Mouse (Mus musculus): Measurements from ENCODE around the gene Cbl. TPM values are rescaled to one million over a fixed set of nuclear protein-coding genes. Genes with fewer than 3 reads are reported as not detected.

Cbl gene
- total and polyA plus RNA-seq, 3 experiments, result 20.3 to 137 (median 25.5) TPM

DNA sequence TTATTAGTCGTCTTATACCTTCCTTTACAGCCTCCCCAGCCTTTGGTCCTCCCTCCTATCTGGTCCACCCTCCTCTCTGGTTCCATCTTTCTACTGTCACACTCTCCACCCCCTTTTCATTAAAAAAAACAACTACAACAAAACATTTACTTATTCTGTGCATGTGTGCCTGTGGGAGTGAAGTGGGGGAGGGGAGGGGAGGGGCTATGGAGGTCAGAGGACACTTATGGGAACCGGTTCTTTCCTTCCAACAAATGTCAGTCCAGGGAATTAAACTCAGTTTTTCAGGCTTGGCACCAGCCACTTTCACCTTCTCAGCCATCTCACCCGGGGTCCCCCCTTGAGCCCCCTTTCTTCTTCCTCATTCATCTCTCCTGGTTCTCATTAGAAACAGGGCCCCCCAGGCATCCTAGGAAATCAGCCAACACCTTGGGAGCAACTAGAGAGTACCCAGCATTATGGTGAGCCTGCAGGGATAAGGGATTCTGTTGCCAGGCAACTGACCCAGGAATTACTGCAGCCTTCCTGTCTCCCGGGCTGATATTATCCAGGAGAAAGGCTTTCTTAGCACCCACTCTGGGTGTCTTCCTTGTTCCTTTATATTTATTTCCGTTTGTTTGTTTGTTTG is 20.8 kb upstream of the Cbl start:
- TF ChIP-seq POLR2AphosphoS5 (IDR thresholded peaks at IDR 0.05; ENCODE audit: insufficient replicate concordance, low read depth, low read length) (no peak), CTCF (IDR thresholded peaks at IDR 0.05; ENCODE audit: low read depth, low read length) (no peak), TAL1 (conservative IDR thresholded peaks at IDR 0.05; ENCODE audit: low read depth, low read length) (no peak), GATA2 (IDR thresholded peaks at IDR 0.05; ENCODE audit: borderline replicate concordance, low read depth, low read length) (no peak), GATA1 (IDR thresholded peaks at IDR 0.05; ENCODE audit: borderline replicate concordance, low read length) (no peak)
- no peaks in the 10 kb centered on the region for H3K9me3 ChIP-seq (replicated peaks)
- DNase-seq (ENCODE audit: low spot score) (no peak), ATAC-seq (ENCODE audit: extremely low read depth, insufficient number of reproducible peaks, low FRiP score, poor library complexity, severe bottlenecking) (no peak)
- H3K36me3 ChIP-seq (replicated peaks), result no peaks in the 10 kb centered on the region
- H3K4me1 ChIP-seq (ENCODE audit: insufficient read depth, low read depth, low read length), result peaks cover 22% of the 10 kb centered on the region
- no peak overlapping the region for H3K4me3 ChIP-seq (ENCODE audit: low read depth, low read length)
- peaks cover 66% of the 10 kb centered on the region for H3K27me3 ChIP-seq (ENCODE audit: insufficient read depth, low read length)

DNA sequence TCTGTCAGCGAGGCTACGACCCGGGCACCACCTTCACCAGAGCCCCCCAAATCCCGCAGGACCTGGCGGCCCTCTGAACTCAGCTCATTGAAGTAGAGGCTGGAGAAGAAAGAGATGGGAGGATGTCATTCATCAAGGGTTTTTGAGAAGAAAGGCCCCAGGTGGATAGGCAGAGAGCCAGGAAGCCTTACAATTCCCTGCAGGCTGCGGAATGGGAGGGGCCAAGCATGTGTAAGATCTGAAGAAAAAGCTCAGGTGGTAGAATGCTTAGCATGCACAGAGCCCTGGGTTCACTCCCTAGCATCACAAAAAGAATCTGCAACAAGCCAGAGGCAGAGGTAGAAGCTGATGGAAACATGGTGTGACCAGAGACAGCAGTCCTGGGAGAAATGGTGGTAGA is 19.6 kb upstream of the Cbl start:
- H3K4me3 ChIP-seq (ENCODE audit: low read depth, low read length), result no peak overlapping the region
- H3K9me3 ChIP-seq (replicated peaks), result no peaks in the 10 kb centered on the region
- TF ChIP-seq TAL1 (conservative IDR thresholded peaks at IDR 0.05; ENCODE audit: low read depth, low read length), result no peak
- no peak for TF ChIP-seq GATA1 (IDR thresholded peaks at IDR 0.05; ENCODE audit: borderline replicate concordance, low read length)
- no peak for TF ChIP-seq POLR2AphosphoS5 (IDR thresholded peaks at IDR 0.05; ENCODE audit: insufficient replicate concordance, low read depth, low read length)
- TF ChIP-seq GATA2 (IDR thresholded peaks at IDR 0.05; ENCODE audit: borderline replicate concordance, low read depth, low read length), result no peak
- no peak for TF ChIP-seq CTCF (IDR thresholded peaks at IDR 0.05; ENCODE audit: low read depth, low read length)
- no peak for DNase-seq (ENCODE audit: low spot score)
- H3K4me1 ChIP-seq (ENCODE audit: insufficient read depth, low read depth, low read length), result peaks cover 22% of the 10 kb centered on the region
- H3K27me3 ChIP-seq (ENCODE audit: insufficient read depth, low read length), result peaks cover 69% of the 10 kb centered on the region
- H3K36me3 ChIP-seq (replicated peaks), result no peaks in the 10 kb centered on the region
- no peak for ATAC-seq (ENCODE audit: extremely low read depth, insufficient number of reproducible peaks, low FRiP score, poor library complexity, severe bottlenecking)

DNA sequence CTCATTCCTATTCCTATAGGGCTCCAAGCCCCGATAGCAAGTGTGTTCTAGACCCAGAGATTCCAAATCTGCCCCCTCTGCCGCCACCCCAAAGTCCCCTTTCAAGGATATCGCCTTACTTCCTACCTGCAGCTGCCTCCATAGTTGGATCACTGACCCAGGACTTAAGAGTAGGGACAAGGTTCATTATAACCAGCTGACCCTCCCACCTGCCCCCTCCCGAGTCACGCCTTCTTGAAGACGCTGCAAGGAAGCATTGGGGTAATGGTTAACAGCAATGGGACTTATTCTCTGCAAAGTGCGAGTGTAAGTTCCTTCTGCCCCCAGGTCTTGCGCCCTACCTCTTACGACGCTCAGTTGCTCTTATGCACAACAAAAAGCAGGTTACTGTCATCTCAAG is 17.5 kb upstream of the Cbl start, which contains the start of gene Pdzd3:
Gene Pdzd3, minus strand, starts transcription at position 158 of the 400 bp plus-strand sequence.
- ATAC-seq (ENCODE audit: extremely low read depth, insufficient number of reproducible peaks, low FRiP score, poor library complexity, severe bottlenecking) (no peak), DNase-seq (ENCODE audit: low spot score) (no peak)
- no peaks in the 10 kb centered on the region for H3K9me3 ChIP-seq (replicated peaks)
- no peak within 1 kb of the TSS for H3K4me3 ChIP-seq (ENCODE audit: low read depth, low read length)
- peaks cover 22% of the 10 kb centered on the region for H3K4me1 ChIP-seq (ENCODE audit: insufficient read depth, low read depth, low read length)
- no peaks in the 10 kb centered on the region for H3K36me3 ChIP-seq (replicated peaks)
- peaks cover 80% of the 10 kb centered on the region for H3K27me3 ChIP-seq (ENCODE audit: insufficient read depth, low read length)
- TF ChIP-seq GATA1 (IDR thresholded peaks at IDR 0.05; ENCODE audit: borderline replicate concordance, low read length) (no peak), TAL1 (conservative IDR thresholded peaks at IDR 0.05; ENCODE audit: low read depth, low read length) (no peak), CTCF (IDR thresholded peaks at IDR 0.05; ENCODE audit: low read depth, low read length) (no peak), POLR2AphosphoS5 (IDR thresholded peaks at IDR 0.05; ENCODE audit: insufficient replicate concordance, low read depth, low read length) (no peak), GATA2 (IDR thresholded peaks at IDR 0.05; ENCODE audit: borderline replicate concordance, low read depth, low read length) (no peak)

DNA sequence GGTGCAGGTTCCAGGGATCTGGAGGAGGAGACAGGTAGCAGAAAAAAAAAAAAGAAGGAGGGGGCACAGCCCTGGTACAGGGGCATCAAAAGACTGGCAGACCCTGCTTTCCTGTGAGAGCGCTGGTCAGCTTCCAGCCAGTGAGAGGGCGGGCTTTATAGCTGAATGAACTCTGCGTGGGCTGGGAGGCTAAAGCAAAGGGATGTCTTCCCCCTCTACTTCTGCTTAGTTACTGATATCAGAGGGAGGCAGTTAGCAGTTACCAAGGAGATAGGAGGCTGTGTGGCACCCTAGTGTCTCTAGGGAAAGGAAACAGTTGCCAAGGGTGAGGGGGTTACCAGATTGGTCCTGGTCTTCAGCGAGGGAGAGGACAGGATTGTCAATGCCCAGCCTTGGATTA is 16.6 kb upstream of the Cbl start:
- no peaks in the 10 kb centered on the region for H3K9me3 ChIP-seq (replicated peaks)
- DNase-seq (ENCODE audit: low spot score), result no peak
- peaks cover 20% of the 10 kb centered on the region for H3K4me1 ChIP-seq (ENCODE audit: insufficient read depth, low read depth, low read length)
- H3K4me3 ChIP-seq (ENCODE audit: low read depth, low read length), result no peak overlapping the region
- no peaks in the 10 kb centered on the region for H3K36me3 ChIP-seq (replicated peaks)
- TF ChIP-seq GATA2 (IDR thresholded peaks at IDR 0.05; ENCODE audit: borderline replicate concordance, low read depth, low read length), result no peak
- no peak for TF ChIP-seq CTCF (IDR thresholded peaks at IDR 0.05; ENCODE audit: low read depth, low read length)
- TF ChIP-seq TAL1 (conservative IDR thresholded peaks at IDR 0.05; ENCODE audit: low read depth, low read length), result no peak
- TF ChIP-seq POLR2AphosphoS5 (IDR thresholded peaks at IDR 0.05; ENCODE audit: insufficient replicate concordance, low read depth, low read length), result no peak
- peaks cover 79% of the 10 kb centered on the region for H3K27me3 ChIP-seq (ENCODE audit: insufficient read depth, low read length)
- ATAC-seq (ENCODE audit: extremely low read depth, insufficient number of reproducible peaks, low FRiP score, poor library complexity, severe bottlenecking), result no peak

DNA sequence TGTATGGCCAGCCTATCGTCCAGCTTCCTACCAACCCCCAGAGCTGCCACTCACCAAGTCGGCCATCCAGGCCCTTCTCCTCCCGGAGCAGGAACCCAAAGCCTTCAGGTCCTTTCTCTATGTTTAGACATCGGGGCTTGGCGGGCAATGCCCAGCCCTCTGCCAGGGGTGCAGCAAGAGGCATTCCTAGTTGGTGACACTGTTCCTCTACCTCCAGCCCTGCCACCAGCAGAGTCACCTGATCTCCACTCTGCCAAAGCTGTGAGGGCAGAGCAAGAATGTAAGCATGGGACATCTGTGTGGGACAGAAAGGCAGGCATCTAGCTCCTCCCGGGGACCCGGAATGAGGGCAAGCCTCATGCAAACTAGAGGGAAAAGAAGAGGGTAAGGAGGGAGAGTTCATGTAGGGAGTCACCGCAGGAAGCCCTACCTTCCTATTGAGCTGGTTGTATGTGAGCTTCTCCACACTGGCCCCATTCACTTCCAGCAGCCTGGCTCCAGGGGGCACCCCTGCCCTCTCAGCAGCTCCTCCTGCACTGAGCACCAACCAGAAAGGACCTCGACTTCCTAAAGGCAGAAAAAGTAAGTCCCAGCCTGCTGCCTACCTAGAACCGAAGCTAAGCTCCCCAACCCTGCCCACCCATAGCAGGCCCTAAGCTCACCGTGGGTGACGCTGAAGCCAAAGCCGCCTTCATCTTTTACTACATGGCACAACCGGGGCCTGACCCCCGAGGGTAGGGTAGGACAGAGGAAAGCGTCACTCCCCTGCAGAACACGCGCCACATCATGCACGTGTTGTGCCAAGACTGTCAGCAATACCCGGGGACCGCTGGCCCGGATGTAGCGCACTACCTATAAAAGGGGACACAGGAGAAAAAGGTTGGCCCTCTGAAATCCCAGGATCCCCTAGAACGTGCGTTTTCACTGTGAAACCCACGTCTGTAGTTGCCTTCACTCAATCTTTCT is 15.6 kb upstream of the Cbl start:
- Histone ChIP-seq H3K4me3 (ENCODE audit: low read depth, low read length) (no peak overlapping the region), H3K27me3 (ENCODE audit: insufficient read depth, low read length) (peaks cover 75% of the 10 kb centered on the region), H3K36me3 (replicated peaks) (no peaks in the 10 kb centered on the region), H3K9me3 (replicated peaks) (no peaks in the 10 kb centered on the region), H3K4me1 (ENCODE audit: insufficient read depth, low read depth, low read length) (peaks cover 17% of the 10 kb centered on the region)
- TF ChIP-seq POLR2AphosphoS5 (IDR thresholded peaks at IDR 0.05; ENCODE audit: insufficient replicate concordance, low read depth, low read length), result no peak
- TF ChIP-seq TAL1 (conservative IDR thresholded peaks at IDR 0.05; ENCODE audit: low read depth, low read length), result no peak
- TF ChIP-seq GATA2 (IDR thresholded peaks at IDR 0.05; ENCODE audit: borderline replicate concordance, low read depth, low read length), result no peak
- TF ChIP-seq CTCF (IDR thresholded peaks at IDR 0.05; ENCODE audit: low read depth, low read length), result no peak
- TF ChIP-seq GATA1 (IDR thresholded peaks at IDR 0.05; ENCODE audit: borderline replicate concordance, low read length), result no peak
- ATAC-seq (ENCODE audit: extremely low read depth, insufficient number of reproducible peaks, low FRiP score, poor library complexity, severe bottlenecking) (no peak), DNase-seq (ENCODE audit: low spot score) (peak; percentile 36)

DNA sequence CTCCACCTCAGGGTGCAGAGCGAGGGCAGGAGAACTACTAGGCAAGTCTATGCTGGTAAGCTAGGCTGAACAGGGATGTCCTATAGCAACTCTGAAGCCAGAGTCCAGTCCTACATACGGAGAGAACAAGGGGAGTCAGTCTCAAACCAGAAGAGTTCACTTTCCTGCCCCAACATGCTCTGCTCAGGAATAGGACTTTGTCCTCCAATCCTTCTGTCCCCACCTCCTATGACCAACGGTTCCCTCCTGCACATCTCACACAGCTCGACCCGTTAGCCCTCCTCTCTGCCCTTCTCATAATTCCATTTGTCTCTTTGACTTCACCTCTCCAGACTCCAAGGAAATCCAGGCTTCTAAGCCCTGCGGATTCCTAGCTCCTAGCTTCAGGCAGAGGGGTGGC is 14.1 kb upstream of the Cbl start:
- Histone ChIP-seq H3K27me3 (ENCODE audit: insufficient read depth, low read length) (peaks cover 70% of the 10 kb centered on the region), H3K4me1 (ENCODE audit: insufficient read depth, low read depth, low read length) (peaks cover 17% of the 10 kb centered on the region), H3K4me3 (ENCODE audit: low read depth, low read length) (no peak overlapping the region), H3K36me3 (replicated peaks) (no peaks in the 10 kb centered on the region), H3K9me3 (replicated peaks) (no peaks in the 10 kb centered on the region)
- TF ChIP-seq POLR2AphosphoS5 (IDR thresholded peaks at IDR 0.05; ENCODE audit: insufficient replicate concordance, low read depth, low read length) (no peak), TAL1 (conservative IDR thresholded peaks at IDR 0.05; ENCODE audit: low read depth, low read length) (no peak), CTCF (IDR thresholded peaks at IDR 0.05; ENCODE audit: low read depth, low read length) (no peak), GATA1 (IDR thresholded peaks at IDR 0.05; ENCODE audit: borderline replicate concordance, low read length) (no peak), GATA2 (IDR thresholded peaks at IDR 0.05; ENCODE audit: borderline replicate concordance, low read depth, low read length) (no peak)
- DNase-seq (ENCODE audit: low spot score), result no peak
- no peak for ATAC-seq (ENCODE audit: extremely low read depth, insufficient number of reproducible peaks, low FRiP score, poor library complexity, severe bottlenecking)
